Mouse (Mus musculus): ENCODE data around the gene Rock2. TPM values are rescaled to one million over a fixed set of nuclear protein-coding genes. Genes with fewer than 3 reads are reported as not detected.

Gene Rock2
- total RNA-seq, 2 experiments from 2014 or later: 73.9 to 79.7 TPM

Other genes starting within 250 kb of the Rock2 start
- gene Ntsr2, start 241.5 kb upstream of the Rock2 start, total RNA-seq (2021): under 1 TPM in 1 of 2 experiments, not detected in 1; 0.34 TPM
- gene Greb1, start 94.0 kb upstream of the Rock2 start, total RNA-seq (2021): 10 to 100 TPM; 62.1 to 69.5 TPM
- gene E2f6, start 83.9 kb upstream of the Rock2 start, total RNA-seq (2021): 10 to 100 TPM; 37.2 to 41.4 TPM
- gene Pqlc3, start 105.5 kb downstream of the Rock2 start, total RNA-seq (2021): 1 to 10 TPM; 4.4 to 5.7 TPM
- gene 2410004P03Rik, start 116.8 kb downstream of the Rock2 start, total RNA-seq (2021): not detected